Mouse (Mus musculus) right cerebral cortex, postnatal 10 days (tissue): ENCODE measurements around the gene Ube2c.

ENCODE experiments used
- DNase-seq, 2 experiments: peaks; one replicate each; pipeline ENCODE4 v3.0.0; 2021; ENCODE audit warnings: low spot score in 2 of 2

The Ube2c gene

GRCm38 (mm10) chr2:164761971-164762370 is 7.7 kb upstream of the Ube2c start:
- no peak for DNase-seq

- DNase-seq: no peak
Observed at GRCm38 (mm10) chr2:164762593-164762992, 7.1 kb upstream of the Ube2c start.

- peak in 1 of 2 experiments; percentile 54 for DNase-seq
Observed at GRCm38 (mm10) chr2:164765841-164766240, 3.9 kb upstream of the Ube2c start.

GRCm38 (mm10) chr2:164767812-164768540 is 1.7 kb upstream of the Ube2c start:
- DNase-seq: no peak

GRCm38 (mm10) chr2:164770279-164770678 is 581 bp downstream of the Ube2c start:
- DNase-seq: no peak

- DNase-seq: no peak
Observed at GRCm38 (mm10) chr2:164771123-164771522, 1.4 kb downstream of the Ube2c start.

- DNase-seq: no peak
Observed at GRCm38 (mm10) chr2:164773229-164773988, 3.7 kb downstream of the Ube2c start.

- DNase-seq: no peak
Observed at GRCm38 (mm10) chr2:164773989-164774364, 4.3 kb downstream of the Ube2c start.

GRCm38 (mm10) chr2:164776130-164776529 is 6.4 kb downstream of the Ube2c start:
- DNase-seq: no peak

GRCm38 (mm10) chr2:164776801-164777200 is 7.1 kb downstream of the Ube2c start:
- DNase-seq: no peak

GRCm38 (mm10) chr2:164777246-164778014 is 7.7 kb downstream of the Ube2c start:
- no peak for DNase-seq

- no peak for DNase-seq
Observed at GRCm38 (mm10) chr2:164778015-164778287, 8.3 kb downstream of the Ube2c start.

GRCm38 (mm10) chr2:164778809-164779208 is 9.1 kb downstream of the Ube2c start:
- DNase-seq: no peak

GRCm38 (mm10) chr2:164779481-164780086 is 9.9 kb downstream of the Ube2c start, which contains the start of gene Tnnc2:
Gene Tnnc2, minus strand, starts transcription at chr2:164779967.
- no peak for DNase-seq

GRCm38 (mm10) chr2:164781876-164782275 is 12.2 kb downstream of the Ube2c start:
- DNase-seq: no peak

- no peak for DNase-seq
Observed at GRCm38 (mm10) chr2:164783926-164784581, 14.4 kb downstream of the Ube2c start.

- no peak for DNase-seq
Observed at GRCm38 (mm10) chr2:164784869-164785420, 15.2 kb downstream of the Ube2c start.

- DNase-seq: peak; percentile 89
Observed at GRCm38 (mm10) chr2:164785481-164786387, 16.0 kb downstream of the Ube2c start, which contains the start of gene Snx21. Gene Snx21, plus strand, starts transcription at chr2:164785823.

GRCm38 (mm10) chr2:164786388-164786885 is 16.7 kb downstream of the Ube2c start:
- peak in 1 of 2 experiments; percentile 49 for DNase-seq

GRCm38 (mm10) chr2:164787032-164787431 is 17.3 kb downstream of the Ube2c start:
- no peak for DNase-seq
